Mouse (Mus musculus) embryonic stem cell, embryonic (primary cell): ENCODE data around the gene Cfi.

ENCODE experiments used
- CTCF ChIA-PET, 4 experiments: fragments of 300-600 bp in 2 of 4; fragments of 350-600 bp in 2 of 4; sonication (Branson Sonifier 250); formaldehyde crosslinking; loops; one replicate each; lab custom pipeline; 2022; ENCODE audit warnings: inconsistent platforms in 2 of 4; lab: Charles Lee
- POLR2A ChIA-PET, 4 experiments: fragments of 300-600 bp in 2 of 4; fragments of 350-600 bp in 2 of 4; sonication (Branson Sonifier 250); formaldehyde crosslinking; loops; one replicate each; lab custom pipeline; 2022; ENCODE audit warnings: antibody characterized with exemption in 4 of 4, inconsistent platforms in 1 of 4; lab: Charles Lee

The Cfi gene

GRCm38 (mm10) chr3:129836965-129837364, 1.3 kb downstream of the Cfi start:
- ChIA-PET CTCF (no interaction called here), POLR2A (interaction anchor here in 1 of 4 experiments (0.6 kb wide), 1 partner anchor 104 kb away, joined by 3 read pairs; no protein-coding TSS in a partner anchor)

GRCm38 (mm10) chr3:129838017-129838416, 2.3 kb downstream of the Cfi start:
- ChIA-PET CTCF (interaction anchor here in 1 of 4 experiments (0.6 to 0.7 kb wide), 2 partner anchors 94 to 131 kb away, joined by 4 to 5 read pairs; no protein-coding TSS in a partner anchor), POLR2A (interaction anchor here in 2 of 4 experiments (0.6 to 1.2 kb wide), 2 partner anchors 9 to 13 kb away, joined by 3 to 4 read pairs; no protein-coding TSS in a partner anchor)

- ChIA-PET POLR2A (interaction anchor here in 1 of 4 experiments (1.4 kb wide), 2 partner anchors 15 to 23 kb away, joined by 3 to 4 read pairs; partner anchors contain the start of gene Gar1), CTCF (interaction anchor here in 1 of 4 experiments (0.6 kb wide), 1 partner anchor 339 kb away, joined by 3 read pairs; no protein-coding TSS in a partner anchor)
These were observed 10.2 kb downstream of the Cfi start for GRCm38 (mm10) chr3:129845868-129846267.

- CTCF ChIA-PET, result interaction anchor here in 1 of 4 experiments (0.7 kb wide), 1 partner anchor 28 kb away, joined by 7 read pairs; no protein-coding TSS in a partner anchor
- POLR2A ChIA-PET, result interaction anchor here in 1 of 4 experiments (1.4 kb wide), 1 partner anchor 24 kb away, joined by 3 read pairs; no protein-coding TSS in a partner anchor
These were observed 11.2 kb downstream of the Cfi start for GRCm38 (mm10) chr3:129846846-129847245.

- ChIA-PET CTCF (interaction anchor here in 3 of 4 experiments (0.6 to 1.2 kb wide), 3 partner anchors 17 to 40 kb away, joined by 3 to 6 read pairs (median 3); no protein-coding TSS in a partner anchor), POLR2A (interaction anchor here in 1 of 4 experiments (0.8 to 1.3 kb wide), 2 partner anchors 170 to 198 kb away, joined by 3 read pairs; partner anchors contain the start of gene Sec24b)
These were observed 26.9 kb downstream of the Cfi start for GRCm38 (mm10) chr3:129862592-129862991.

- POLR2A ChIA-PET, result interaction anchor here in 1 of 4 experiments (0.8 kb wide), 1 partner anchor 15 kb away, joined by 3 read pairs; no protein-coding TSS in a partner anchor
- CTCF ChIA-PET, result interaction anchor here in 3 of 4 experiments (1.0 to 1.5 kb wide), 5 partner anchors 11 to 215 kb away, joined by 3 to 4 read pairs (median 3); partner anchors contain the start of gene Sec24b (in 1 of the 3)
These were observed 28.0 kb downstream of the Cfi start for GRCm38 (mm10) chr3:129863698-129864097.

- CTCF ChIA-PET, result no interaction called here
- POLR2A ChIA-PET, result no interaction called here
These were observed 41.6 kb downstream of the Cfi start for GRCm38 (mm10) chr3:129877327-129877726.

- POLR2A ChIA-PET, result interaction anchor here in 2 of 4 experiments (0.6 to 1.6 kb wide), 7 partner anchors 11 to 959 kb away, joined by 3 to 10 read pairs (median 3); partner anchors contain the start of gene Ostc (in 1 of the 2)
- CTCF ChIA-PET, result interaction anchor here in 2 of 4 experiments (0.6 kb wide), 2 partner anchors 16 to 36 kb away, joined by 3 to 6 read pairs; no protein-coding TSS in a partner anchor
These were observed 42.8 kb downstream of the Cfi start, which contains the start of gene Pla2g12a for GRCm38 (mm10) chr3:129878405-129879021. Pla2g12a (plus strand) TSS chr3:129878606.

GRCm38 (mm10) chr3:129879131-129879757, 43.6 kb downstream of the Cfi start:
- ChIA-PET CTCF (interaction anchor here in 2 of 4 experiments (0.6 to 1.2 kb wide), 3 partner anchors 17 to 39 kb away, joined by 3 to 6 read pairs (median 3); no protein-coding TSS in a partner anchor), POLR2A (interaction anchor here in 2 of 4 experiments (0.6 to 1.6 kb wide), 10 partner anchors 9 to 850 kb away, joined by 3 to 5 read pairs (median 3); no protein-coding TSS in a partner anchor)

GRCm38 (mm10) chr3:129879913-129880312, 44.2 kb downstream of the Cfi start:
- CTCF ChIA-PET, result interaction anchor here in 1 of 4 experiments (1.2 kb wide), 1 partner anchor 38 kb away, joined by 3 read pairs; no protein-coding TSS in a partner anchor
- POLR2A ChIA-PET, result interaction anchor here in 2 of 4 experiments (0.8 to 1.6 kb wide), 5 partner anchors 8 to 18 kb away, joined by 3 to 5 read pairs (median 3); no protein-coding TSS in a partner anchor

GRCm38 (mm10) chr3:129880925-129881593, 45.4 kb downstream of the Cfi start:
- CTCF ChIA-PET, result interaction anchor here in 1 of 4 experiments (0.7 kb wide), 1 partner anchor 38 kb away, joined by 3 read pairs; no protein-coding TSS in a partner anchor
- POLR2A ChIA-PET, result no interaction called here

- POLR2A ChIA-PET, result no interaction called here
- CTCF ChIA-PET, result no interaction called here
These were observed 49.9 kb downstream of the Cfi start for GRCm38 (mm10) chr3:129885577-129885976.

GRCm38 (mm10) chr3:129886430-129886829, 50.7 kb downstream of the Cfi start:
- POLR2A ChIA-PET, result no interaction called here

GRCm38 (mm10) chr3:129887779-129888517, 52.3 kb downstream of the Cfi start:
- POLR2A ChIA-PET, result interaction anchor here in 2 of 4 experiments (0.9 to 1.5 kb wide), 7 partner anchors 8 to 138 kb away, joined by 3 to 6 read pairs (median 3); no protein-coding TSS in a partner anchor
- CTCF ChIA-PET, result no interaction called here

More at GRCm38 (mm10) chr3:129886430-129886829, 50.7 kb downstream of the Cfi start:
- CTCF ChIA-PET, result interaction anchor here in 2 of 4 experiments (0.5 to 1.0 kb wide), 2 partner anchors 32 to 463 kb away, joined by 3 to 6 read pairs; no protein-coding TSS in a partner anchor

GRCm38 (mm10) chr3:129892003-129892402, 56.3 kb downstream of the Cfi start:
- CTCF ChIA-PET, result no interaction called here

GRCm38 (mm10) chr3:129893143-129893542, 57.5 kb downstream of the Cfi start:
- ChIA-PET POLR2A (no interaction called here), CTCF (no interaction called here)

More at GRCm38 (mm10) chr3:129892003-129892402, 56.3 kb downstream of the Cfi start:
- POLR2A ChIA-PET, result no interaction called here

GRCm38 (mm10) chr3:129896591-129896990, 60.9 kb downstream of the Cfi start:
- POLR2A ChIA-PET, result no interaction called here
- CTCF ChIA-PET, result interaction anchor here in 1 of 4 experiments (0.5 kb wide), 1 partner anchor 19 kb away, joined by 6 read pairs; no protein-coding TSS in a partner anchor
